20 mouse cellular contexts compared by ENCODE assay signal in genomic region chr5:64697466-64697865, GRCm38 (mm10).
"Had no signal": no experiment of that assay in that cellular context is flagged by ENCODE, and none has a peak within 500 bp of the region (broad histone marks: within the 10 kb centered on the region; RNA-seq: fewer than 3 reads in every experiment).

No protein-coding gene starts in this region.

- ATAC-seq: lung, postnatal 0 days; midbrain, embryonic 15.5 days had no signal

- H3K4me3 ChIP-seq: limb, embryonic 12.5 days; limb, embryonic 15.5 days; midbrain, embryonic 12.5 days; midbrain, embryonic 15.5 days; neural tube, embryonic 12.5 days; neural tube, embryonic 15.5 days; stomach, embryonic 15.5 days had no signal

- H3K27me3 ChIP-seq: limb, embryonic 12.5 days; limb, embryonic 15.5 days; midbrain, embryonic 12.5 days; midbrain, embryonic 15.5 days; neural tube, embryonic 12.5 days; neural tube, embryonic 15.5 days; stomach, embryonic 15.5 days had no signal

- H3K27ac ChIP-seq: limb, embryonic 12.5 days; limb, embryonic 15.5 days; liver, embryonic 14.5 days; macrophage; midbrain, embryonic 12.5 days; midbrain, embryonic 15.5 days; neural tube, embryonic 12.5 days; neural tube, embryonic 15.5 days; stomach, embryonic 15.5 days had no signal

- H3K9ac ChIP-seq: limb, embryonic 12.5 days; limb, embryonic 15.5 days; liver, embryonic 14.5 days; liver, postnatal 0 days; lung, embryonic 14.5 days; midbrain, embryonic 12.5 days; midbrain, embryonic 15.5 days; neural tube, embryonic 12.5 days; neural tube, embryonic 15.5 days; stomach, embryonic 15.5 days had no signal

- H3K9me3 ChIP-seq: limb, embryonic 12.5 days; limb, embryonic 15.5 days; midbrain, embryonic 12.5 days; midbrain, embryonic 15.5 days; neural tube, embryonic 12.5 days; neural tube, embryonic 15.5 days; stomach, embryonic 15.5 days had no signal

- H3K4me2 ChIP-seq: limb, embryonic 12.5 days; limb, embryonic 15.5 days; liver, embryonic 11.5 days; lung, embryonic 14.5 days; midbrain, embryonic 12.5 days; midbrain, embryonic 15.5 days; neural tube, embryonic 12.5 days; neural tube, embryonic 15.5 days; stomach, embryonic 15.5 days had no signal

- H3K36me3 ChIP-seq: limb, embryonic 12.5 days; limb, embryonic 15.5 days; midbrain, embryonic 12.5 days; midbrain, embryonic 15.5 days; neural tube, embryonic 12.5 days; neural tube, embryonic 15.5 days; stomach, embryonic 15.5 days had no signal

- DNase-seq: kidney, postnatal 4 days; left cerebral cortex, postnatal 4 days; liver, postnatal 0 days; lung, embryonic 14.5 days; right cerebral cortex, adult 18-20 months; right cerebral cortex, postnatal 14 days; right cerebral cortex, postnatal 4 days; spleen, adult 18-20 months; thymus, postnatal 25 days had no signal
